Mouse (Mus musculus) effector memory CD4-positive, alpha-beta T cell, adult 5 months (primary cell): ENCODE measurements around the gene Selp. TPM values are rescaled to one million over a fixed set of nuclear protein-coding genes. Genes with fewer than 3 reads are reported as not detected.

Experiments
- polyA plus RNA-seq: library from polyadenylated mRNA; unstranded; fragments of 100-300 nt; shearing (Covaris generic); gene quantifications from one replicate; pipeline ENCODE4 v1.2.1, GENCODE M21; 2017

Gene Selp
- polyA plus RNA-seq, result not detected

GRCm38 (mm10) chr1:164114947-164115493 lies at the start of gene Selp:
Selp (plus strand) TSS chr1:164115264.

GRCm38 (mm10) chr1:164151387-164152088 lies 36.5 kb downstream of the Selp start, which contains the start of gene F5:
F5 (plus strand) TSS chr1:164151838.

Other genes starting within 250 kb of the Selp start
- 36.5 TPM for gene Scyl3, start 186.2 kb upstream of the Selp start, polyA plus RNA-seq
- gene BC055324, start 120.5 kb upstream of the Selp start, polyA plus RNA-seq, result 4.9 TPM
- gene Mettl18, start 120.4 kb upstream of the Selp start, polyA plus RNA-seq, result 4.7 TPM
- not detected for gene Sele, start 67.0 kb upstream of the Selp start, polyA plus RNA-seq
- gene Sell, start 53.3 kb upstream of the Selp start, polyA plus RNA-seq, result 14.6 TPM
- not detected for gene F5, start 36.6 kb downstream of the Selp start, polyA plus RNA-seq
- 7.2 TPM for gene Slc19a2, start 133.8 kb downstream of the Selp start, polyA plus RNA-seq
- gene Ccdc181, start 160.3 kb downstream of the Selp start, polyA plus RNA-seq, result 4.1 TPM
- gene Nme7, start 188.9 kb downstream of the Selp start, polyA plus RNA-seq, result 6.0 TPM
- 12.6 TPM for gene Blzf1, start 192.2 kb downstream of the Selp start, polyA plus RNA-seq